Mouse (Mus musculus) CH12.LX (cell line): ENCODE measurements around the gene Pkib.

Experiments used
- CTCF ChIP-seq, 2 experiments: IDR thresholded peaks in 1 of 2; conservative IDR thresholded peaks in 1 of 2; 2 replicates each; pipeline ENCODE4 v1.5.1; 2011 to 2012; ENCODE audit warnings: low read depth in 2 of 2, low read length in 2 of 2, improper control_type of control experiment in 1 of 2, inconsistent platforms in 1 of 2, mild to moderate bottlenecking in 1 of 2, moderate library complexity in 1 of 2
- E2F4 ChIP-seq: IDR thresholded peaks from 2 replicates; pipeline ENCODE4 v1.6.1; 2011; ENCODE audit warnings: low read depth, low read length, improper control_type of control experiment; ENCODE audit not compliant: insufficient replicate concordance
- ELF1 ChIP-seq: IDR thresholded peaks from 2 replicates; pipeline ENCODE4 v1.6.1; 2014; ENCODE audit warnings: low read depth, mild to moderate bottlenecking, inconsistent platforms, low read length, improper control_type of control experiment
- MAX ChIP-seq: IDR thresholded peaks from 2 replicates; pipeline ENCODE4 v1.6.1; 2011; ENCODE audit warnings: low read length, improper control_type of control experiment
- POLR2A ChIP-seq: IDR thresholded peaks from 2 replicates; pipeline ENCODE4 v1.6.1; 2011; ENCODE audit warnings: low read depth, mild to moderate bottlenecking, improper control_type of control experiment, low read length
- USF1 ChIP-seq: IDR thresholded peaks from 2 replicates; pipeline ENCODE4 v1.6.1; 2014; ENCODE audit warnings: low read depth, mild to moderate bottlenecking, inconsistent platforms, low read length, improper control_type of control experiment

DNA sequence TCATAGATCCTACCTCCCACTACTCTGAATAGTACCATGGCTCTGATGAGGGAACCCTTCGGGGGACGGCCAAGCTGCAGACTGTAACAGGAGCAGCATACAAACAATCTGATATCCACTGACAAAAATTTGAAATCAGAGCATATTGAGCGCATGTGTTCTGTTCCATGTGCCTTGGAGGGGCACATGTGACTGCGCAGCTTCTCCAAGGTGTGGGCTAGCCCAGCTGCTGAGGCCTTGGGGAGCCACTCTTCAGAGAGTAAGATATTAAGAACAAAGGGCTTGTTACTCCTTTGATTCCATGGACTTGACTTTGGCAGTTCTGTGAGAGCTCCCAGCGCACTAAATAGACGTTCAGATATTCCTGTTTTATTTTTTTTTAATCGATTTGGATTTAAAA lies 111.3 kb downstream of the Pkib start:
- TF ChIP-seq POLR2A (no peak), USF1 (no peak), ELF1 (no peak), MAX (no peak), CTCF (conservative IDR thresholded peaks at IDR 0.05 in 1 of 2, IDR thresholded peaks at IDR 0.05 in 1 of 2; ENCODE audit: low read depth in 2 of 2, low read length in 2 of 2) (no peak), E2F4 (no peak)
